Mouse (Mus musculus) ZHBTc4 (cell line): Measurements from ENCODE around the gene Tmem30c.

ENCODE experiments used
- DNase-seq: peaks from one replicate; pipeline ENCODE4 v3.0.0-alpha.2; 2011; ENCODE audit warnings: low read depth, low spot score

Gene Tmem30c

GRCm38 (mm10) chr16:57295216-57295934 lies 2.7 kb upstream of the Tmem30c start:
- DNase-seq = no peak

DNA sequence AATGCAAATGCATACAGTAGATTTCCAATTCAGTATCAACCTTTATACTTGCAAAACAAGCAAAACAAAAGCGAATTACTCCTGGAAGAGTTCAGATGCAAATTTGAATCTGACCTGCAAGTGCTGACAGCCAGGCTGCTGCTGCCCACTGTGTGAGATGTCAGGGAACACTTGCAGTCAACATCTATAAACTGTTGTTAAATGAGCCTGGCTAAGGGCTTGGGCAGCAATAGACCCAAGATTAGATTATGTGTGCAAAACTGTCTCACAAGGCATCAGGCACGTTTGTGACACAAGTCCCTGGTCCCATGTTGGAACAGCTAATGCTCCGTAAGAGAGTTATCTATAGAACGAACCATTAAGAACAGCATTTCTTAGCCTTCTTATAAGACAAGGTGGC lies 369 bp downstream of the Tmem30c start:
- DNase-seq = no peak

DNA sequence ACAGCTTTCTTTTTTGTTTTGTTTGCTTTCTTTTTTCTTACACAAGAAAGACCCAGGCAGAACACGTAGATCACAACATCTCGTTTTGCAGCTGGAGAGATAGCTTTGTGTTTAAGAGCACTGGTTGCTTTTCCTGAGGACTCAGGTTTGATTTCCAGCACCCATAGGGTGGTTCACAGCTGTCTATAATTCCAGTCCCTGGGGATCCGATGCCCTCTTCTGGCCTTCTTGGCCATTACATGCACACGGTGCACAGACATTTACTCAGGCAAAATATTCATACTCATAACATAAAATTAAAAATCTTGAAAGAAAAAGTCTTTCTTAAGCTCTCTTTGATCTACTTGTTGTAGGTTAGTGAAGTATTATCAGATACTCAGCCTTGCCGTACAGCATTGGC lies 969 bp downstream of the Tmem30c start:
- peak; percentile 14 for DNase-seq

GRCm38 (mm10) chr16:57281417-57281816 lies 11.2 kb downstream of the Tmem30c start:
- DNase-seq = no peak

GRCm38 (mm10) chr16:57280221-57281217 lies 12.1 kb downstream of the Tmem30c start:
- DNase-seq = peak; percentile 91

- DNase-seq = no peak
Observed at GRCm38 (mm10) chr16:57278976-57279626, 13.6 kb downstream of the Tmem30c start.

GRCm38 (mm10) chr16:57269751-57270150 lies 22.9 kb downstream of the Tmem30c start:
- DNase-seq = peak; percentile 44

DNA sequence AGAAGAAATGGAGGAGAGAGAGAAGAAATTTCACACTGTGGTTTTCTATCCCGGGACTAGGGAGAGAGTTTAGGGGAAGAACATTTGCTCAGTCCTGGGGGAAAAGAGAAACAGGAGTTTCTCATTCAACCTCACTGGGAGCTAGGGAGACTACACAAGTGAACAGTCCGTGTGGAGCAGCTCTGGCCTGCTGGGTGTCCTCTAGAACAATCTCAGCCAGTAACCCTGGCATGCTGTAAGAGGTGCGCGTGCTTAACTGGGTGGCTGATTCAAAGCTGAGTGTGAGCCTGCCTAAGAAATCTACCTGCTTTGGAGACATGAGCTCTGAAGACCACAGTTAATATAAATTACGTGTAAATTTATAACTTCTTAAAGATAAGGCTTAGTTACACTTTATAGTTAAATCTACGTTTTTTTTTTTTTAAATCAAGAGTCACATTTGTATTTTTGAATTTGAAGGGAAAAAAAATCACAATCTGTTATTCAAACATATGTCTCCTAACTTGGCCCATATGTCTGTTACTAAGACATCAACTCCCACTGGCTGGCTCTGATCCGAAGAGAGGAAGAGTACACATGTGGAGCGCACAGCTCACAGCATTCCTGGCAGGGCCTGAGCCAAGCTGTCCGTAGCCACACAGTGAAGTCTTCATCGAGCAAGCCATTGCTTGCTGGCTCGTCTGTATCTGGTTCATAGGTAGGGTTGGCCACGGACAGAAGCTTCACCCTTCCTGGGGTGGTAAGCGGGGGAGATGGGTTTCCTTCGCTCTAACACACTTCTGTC lies 24.4 kb downstream of the Tmem30c start:
- DNase-seq = no peak

- DNase-seq = no peak
Observed at GRCm38 (mm10) chr16:57267068-57267467, 25.6 kb downstream of the Tmem30c start.

DNA sequence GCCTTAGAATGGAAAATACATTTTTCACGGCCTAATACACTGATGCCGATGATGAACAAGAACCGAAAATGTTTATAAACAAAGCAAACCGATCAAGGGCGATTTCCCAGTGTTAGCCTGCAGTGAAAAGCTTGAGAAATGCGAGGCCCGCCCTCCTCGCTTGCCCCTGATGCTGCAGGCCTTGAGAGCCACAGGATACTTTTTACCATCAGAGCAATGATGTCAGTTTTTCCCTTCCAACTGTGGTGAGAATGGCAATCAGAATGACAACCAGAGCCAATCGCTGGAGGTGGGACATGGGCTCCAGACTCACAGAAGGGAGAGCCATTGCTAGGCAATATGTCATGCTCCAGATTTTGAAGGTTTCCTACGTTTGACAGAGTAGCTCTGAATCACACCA lies 32.5 kb downstream of the Tmem30c start:
- peak; percentile 35 for DNase-seq

GRCm38 (mm10) chr16:57259356-57260083 lies 33.1 kb downstream of the Tmem30c start:
- no peak for DNase-seq

DNA sequence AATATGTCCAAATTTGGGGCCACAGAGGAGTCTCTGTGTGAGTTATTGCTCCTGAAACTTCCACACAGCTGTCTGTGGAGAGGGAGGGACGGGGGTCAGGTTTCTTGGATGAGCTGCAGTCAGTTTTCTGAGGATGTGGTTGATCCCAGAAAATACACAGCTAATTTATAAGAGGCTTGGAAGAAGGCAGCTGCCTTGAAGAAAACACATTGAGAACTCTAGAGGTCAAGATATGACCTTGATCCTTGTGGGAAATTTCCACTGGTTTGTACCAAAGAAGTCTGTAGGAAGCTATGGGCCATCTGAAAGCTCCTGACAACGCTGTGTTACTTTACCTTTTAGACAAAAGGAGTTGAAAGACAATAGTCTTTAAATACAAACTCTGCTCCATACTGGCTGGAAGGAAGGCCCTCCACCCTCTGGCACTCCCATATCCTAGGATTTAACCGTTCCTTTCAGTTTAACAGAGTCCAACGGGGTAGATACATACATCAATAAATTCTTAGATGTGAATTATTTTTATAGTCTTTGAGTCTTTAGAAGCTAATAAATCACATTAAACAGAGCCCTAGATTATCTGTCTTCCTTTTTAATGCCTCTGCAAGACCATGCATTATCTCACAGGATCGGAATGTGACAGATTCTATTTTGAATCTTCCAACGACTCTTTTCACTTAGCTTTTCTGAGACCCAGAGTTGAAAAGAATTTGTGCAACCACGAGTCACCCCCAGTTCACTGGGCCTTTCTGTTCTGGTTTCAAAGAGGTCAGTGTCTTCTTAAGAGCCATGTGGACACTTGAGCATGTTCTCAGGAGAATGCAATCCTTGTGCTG lies 40.9 kb downstream of the Tmem30c start:
- peak; percentile 69 for DNase-seq

GRCm38 (mm10) chr16:57250991-57251390 lies 41.7 kb downstream of the Tmem30c start:
- no peak for DNase-seq

DNA sequence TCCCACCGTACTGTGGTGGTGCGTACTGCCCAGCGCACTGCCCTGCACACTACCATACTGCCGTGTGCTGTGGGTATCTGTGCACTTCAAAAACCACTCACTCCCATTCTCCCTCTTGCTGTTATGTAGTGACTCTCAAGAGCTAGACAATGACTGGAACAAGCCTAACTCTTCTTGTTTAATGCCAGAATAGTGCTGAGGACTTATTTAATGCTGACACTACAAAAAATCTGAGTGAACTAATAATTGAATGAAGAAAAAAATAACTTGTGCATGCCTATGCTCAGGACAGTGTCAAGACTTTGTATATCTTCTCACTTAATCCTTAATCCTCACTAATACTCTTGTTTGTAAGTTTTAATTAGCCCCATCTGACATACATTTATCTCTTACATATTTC lies 45.2 kb downstream of the Tmem30c start:
- no peak for DNase-seq

GRCm38 (mm10) chr16:57246596-57246995 lies 46.1 kb downstream of the Tmem30c start:
- no peak for DNase-seq

DNA sequence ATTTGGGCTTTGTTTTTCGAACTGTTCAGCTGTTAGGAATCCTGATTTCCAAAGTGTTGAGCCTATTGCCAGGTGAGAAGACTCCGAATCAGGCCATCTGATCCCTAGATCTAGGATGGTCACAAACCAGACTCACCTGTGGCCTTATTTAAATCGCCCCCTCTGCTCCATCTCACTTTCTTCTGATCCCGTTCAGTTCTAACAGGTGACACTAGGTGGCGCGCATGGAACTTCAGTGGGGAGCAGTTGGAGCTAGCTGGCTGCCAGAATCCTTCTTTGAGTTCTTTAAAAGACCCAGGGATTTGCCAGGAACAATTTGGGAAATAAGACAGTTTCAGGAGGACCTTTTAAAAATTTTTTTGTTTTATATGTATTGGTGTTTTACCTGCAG lies 48.8 kb downstream of the Tmem30c start:
- peak; percentile 90 for DNase-seq

DNA sequence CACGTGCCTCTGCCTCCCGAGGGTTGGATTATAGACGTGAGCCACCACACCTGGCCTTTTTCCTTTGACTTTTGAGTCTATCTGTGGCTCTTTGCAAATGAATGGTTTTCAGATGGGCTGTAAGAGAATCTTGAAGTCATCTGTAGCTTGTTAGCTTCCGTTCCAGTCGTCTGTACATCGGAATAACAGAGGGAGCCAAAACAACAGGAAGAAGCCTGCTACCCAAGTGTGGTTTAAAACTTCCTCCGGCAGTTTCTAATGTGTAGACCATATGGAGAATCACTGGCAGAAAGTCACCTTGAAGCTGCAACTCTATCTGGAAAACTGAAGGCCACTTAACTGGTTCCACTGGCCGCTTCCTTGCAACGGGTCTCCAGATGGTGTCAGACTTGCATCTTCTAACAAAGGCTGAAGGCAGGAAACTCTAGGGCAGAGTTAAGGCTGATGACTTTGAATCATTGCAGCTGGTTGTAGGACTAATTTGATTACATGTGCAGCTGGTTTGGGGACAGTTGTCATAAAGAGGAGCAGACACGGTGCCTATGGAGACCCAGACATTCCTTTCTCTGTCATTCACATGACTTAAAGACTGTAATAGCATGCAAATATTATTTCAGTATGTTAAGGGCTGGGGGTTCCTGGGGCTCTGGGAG lies 49.3 kb downstream of the Tmem30c start:
- peak; percentile 91 for DNase-seq

DNA sequence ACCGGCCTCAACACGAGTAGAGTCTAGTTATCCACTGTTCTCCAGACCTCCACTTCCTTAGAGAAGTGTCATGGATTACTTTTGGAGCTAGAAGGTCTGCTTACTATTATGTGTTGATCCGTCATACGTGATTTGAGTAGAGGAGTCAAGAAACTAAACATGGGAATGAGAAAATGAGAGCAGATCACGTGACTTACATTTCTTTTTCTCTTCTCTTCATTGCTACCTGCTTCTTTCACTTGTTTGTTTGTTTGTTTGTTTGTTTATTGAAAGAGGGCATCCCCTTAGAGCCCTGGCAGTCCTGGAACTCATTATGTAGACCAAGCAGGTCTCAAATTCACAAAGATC lies 49.8 kb downstream of the Tmem30c start:
- DNase-seq = no peak

DNA sequence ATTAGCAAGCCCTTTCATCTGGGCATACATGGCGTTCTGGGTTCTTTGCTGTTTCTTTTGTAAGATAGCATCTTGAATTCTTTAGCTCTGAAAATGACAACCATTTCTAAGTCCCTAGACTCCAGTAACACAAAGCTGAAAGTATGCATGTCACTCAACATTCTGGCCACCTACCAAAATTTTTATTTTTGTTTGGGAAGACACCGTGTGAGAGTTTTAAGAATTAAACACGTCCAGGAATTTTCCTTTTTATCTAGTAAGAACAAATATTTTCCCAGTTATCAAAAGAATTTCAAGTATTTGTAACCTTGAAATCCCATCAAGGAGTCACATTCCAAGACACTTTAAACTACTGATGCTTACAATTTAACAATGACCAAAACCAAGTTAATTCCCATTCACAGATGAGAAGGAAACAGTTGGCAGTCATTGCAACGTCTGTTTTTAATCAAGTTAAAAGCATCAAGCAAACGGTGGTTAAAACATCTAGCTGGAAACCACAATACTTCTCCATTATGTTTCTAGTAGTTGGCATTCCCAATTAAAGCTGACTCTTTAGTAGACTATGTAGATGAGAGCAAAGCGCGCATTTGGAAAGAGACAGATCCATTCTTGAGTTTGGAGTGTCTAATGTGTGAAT lies 56.7 kb downstream of the Tmem30c start:
- DNase-seq = peak; percentile 19
